Mouse (Mus musculus): ENCODE results near the gene Sorcs2.

GRCm38 (mm10) chr5:36103483-36103882 is 294.5 kb downstream of the Sorcs2 start:
- no peak for TF ChIP-seq CTCF (IDR thresholded peaks at IDR 0.05; ENCODE audit: extremely low read depth, insufficient read depth, low read length)
- TF ChIP-seq POLR2A (IDR thresholded peaks at IDR 0.05; ENCODE audit: extremely low read depth, insufficient read depth, low read length) = no peak
